ENCODE assay signal across 9 mouse cellular contexts in genomic region chr13:104061975-104062750, GRCm38 (mm10). TPM values are rescaled to one million over a fixed set of nuclear protein-coding genes. Genes with fewer than 3 reads are reported as not detected.
DNase-seq lines count a peak whose midpoint lies in the region; ATAC-seq lines count a peak whose summit lies in the region.
"Had no signal": no experiment of that assay in that cellular context is flagged by ENCODE, and none has a peak within 500 bp of the region (broad histone marks: within the 10 kb centered on the region; RNA-seq: fewer than 3 reads in every experiment).

No protein-coding gene starts in this region.

- peaks cover 18% of the 10 kb centered on the region for H3K4me1 ChIP-seq in forebrain, embryonic 10.5 days
- peaks cover 8% of the 10 kb centered on the region; the same call in 1 of the 2 replicates for H3K4me1 ChIP-seq in forebrain, embryonic 12.5 days
- H3K4me1 ChIP-seq in midbrain, embryonic 12.5 days = peaks cover 8% of the 10 kb centered on the region
- H3K4me1 ChIP-seq in midbrain, embryonic 11.5 days (ENCODE audit: control insufficient read depth, insufficient read depth, low read length) = no peaks in the 10 kb centered on the region
- H3K4me1 ChIP-seq in embryonic facial prominence, embryonic 10.5 days = peaks cover 28% of the 10 kb centered on the region

- ATAC-seq in forebrain, embryonic 12.5 days (ENCODE audit: low FRiP score) = no peak
- 0 out of 2 replicates have a peak, but pooled peaks have one; percentile 41 for ATAC-seq in midbrain, embryonic 12.5 days (ENCODE audit: low FRiP score, low read depth)
- no peak for ATAC-seq in midbrain, embryonic 11.5 days (ENCODE audit: low FRiP score)
- ATAC-seq: activated CD4-positive, CD25-positive, alpha-beta regulatory T cell, adult 4 months had no signal

- no peak overlapping the region for H3K4me3 ChIP-seq in forebrain, embryonic 10.5 days
- H3K4me3 ChIP-seq in forebrain, embryonic 12.5 days (replicated peaks) = no peak overlapping the region
- H3K4me3 ChIP-seq in midbrain, embryonic 12.5 days = no peak overlapping the region
- no peak overlapping the region for H3K4me3 ChIP-seq in midbrain, embryonic 11.5 days (ENCODE audit: low read depth, low read length)
- H3K4me3 ChIP-seq in embryonic facial prominence, embryonic 10.5 days = no peak overlapping the region

- 63% methylated on average over 2 of the region's 2 CpGs for WGBS in forebrain, embryonic 10.5 days
- WGBS in forebrain, embryonic 12.5 days = 47% methylated on average over 2 of the region's 2 CpGs
- 63% methylated on average over 2 of the region's 2 CpGs for WGBS in midbrain, embryonic 12.5 days
- WGBS in midbrain, embryonic 11.5 days = 75% methylated on average over 2 of the region's 2 CpGs
- WGBS in embryonic facial prominence, embryonic 10.5 days = 49% methylated on average over 2 of the region's 2 CpGs

- H3K36me3 ChIP-seq in forebrain, embryonic 10.5 days (replicated peaks) = peaks cover 16% of the 10 kb centered on the region
- peaks cover 9% of the 10 kb centered on the region for H3K36me3 ChIP-seq in forebrain, embryonic 12.5 days (replicated peaks)
- H3K36me3 ChIP-seq in midbrain, embryonic 12.5 days = peaks cover 7% of the 10 kb centered on the region
- H3K36me3 ChIP-seq in midbrain, embryonic 11.5 days (ENCODE audit: control insufficient read depth, insufficient read depth, low read length) = no peaks in the 10 kb centered on the region
- H3K36me3 ChIP-seq in embryonic facial prominence, embryonic 10.5 days (replicated peaks) = peaks cover 30% of the 10 kb centered on the region

- no peak overlapping the region for H3K4me2 ChIP-seq in forebrain, embryonic 12.5 days
- no peak overlapping the region for H3K4me2 ChIP-seq in midbrain, embryonic 12.5 days (replicated peaks)
- no peak overlapping the region for H3K4me2 ChIP-seq in midbrain, embryonic 11.5 days

- peak overlapping the region; percentile 48; the same call in 1 of the 2 replicates for H3K27ac ChIP-seq in forebrain, embryonic 10.5 days
- no peak overlapping the region for H3K27ac ChIP-seq in forebrain, embryonic 12.5 days
- no peak overlapping the region for H3K27ac ChIP-seq in midbrain, embryonic 12.5 days (replicated peaks)
- H3K27ac ChIP-seq in midbrain, embryonic 11.5 days (ENCODE audit: low read depth, low read length) = no peak overlapping the region
- peak overlapping the region; percentile 31; the same call in 1 of the 2 replicates for H3K27ac ChIP-seq in embryonic facial prominence, embryonic 10.5 days (replicated peaks)

- H3K9ac ChIP-seq in forebrain, embryonic 12.5 days = no peak overlapping the region
- no peak overlapping the region for H3K9ac ChIP-seq in midbrain, embryonic 12.5 days (replicated peaks)
- no peak overlapping the region for H3K9ac ChIP-seq in midbrain, embryonic 11.5 days (ENCODE audit: low read length)

- H3K9me3 ChIP-seq in forebrain, embryonic 10.5 days = no peaks in the 10 kb centered on the region
- no peaks in the 10 kb centered on the region for H3K9me3 ChIP-seq in forebrain, embryonic 12.5 days
- H3K9me3 ChIP-seq in midbrain, embryonic 12.5 days = no peaks in the 10 kb centered on the region
- H3K9me3 ChIP-seq in midbrain, embryonic 11.5 days (ENCODE audit: control insufficient read depth, low read length) = no peaks in the 10 kb centered on the region
- no peaks in the 10 kb centered on the region for H3K9me3 ChIP-seq in embryonic facial prominence, embryonic 10.5 days

- no peak for DNase-seq in forebrain, embryonic 10.5 days (ENCODE audit: extremely low spot score, low spot score)
- no peak for DNase-seq in midbrain, embryonic 11.5 days (ENCODE audit: low spot score, missing footprints)
- DNase-seq in embryonic facial prominence, embryonic 10.5 days (ENCODE audit: low spot score) = peak; percentile 29
- peak; percentile 40 for DNase-seq in lung, postnatal 10 days
- DNase-seq in thymus, postnatal 0 days (ENCODE audit: low spot score) = no peak
- no peak for DNase-seq in ovary, adult 18-20 months (ENCODE audit: low spot score)

- H3K27me3 ChIP-seq in forebrain, embryonic 10.5 days (ENCODE audit: poor library complexity, severe bottlenecking) = no peaks in the 10 kb centered on the region
- H3K27me3 ChIP-seq in forebrain, embryonic 12.5 days = no peaks in the 10 kb centered on the region
- H3K27me3 ChIP-seq in midbrain, embryonic 12.5 days = no peaks in the 10 kb centered on the region
- no peaks in the 10 kb centered on the region for H3K27me3 ChIP-seq in midbrain, embryonic 11.5 days (ENCODE audit: control insufficient read depth, insufficient read depth, low read length)
- no peaks in the 10 kb centered on the region for H3K27me3 ChIP-seq in embryonic facial prominence, embryonic 10.5 days (replicated peaks; ENCODE audit: low read depth, poor library complexity, severe bottlenecking)

RNA-seq across cellular contexts. Expression of gene Nln, which starts 47.3 kb away (rescaled TPM):
- 17.1 and 17.5 TPM in 2 replicates for polyA plus RNA-seq in forebrain, embryonic 10.5 days (2016; fragmentation: Nextera tagmentation; extraction: Ambion mirVana)
- 22.7 and 25.0 TPM in 2 replicates for polyA plus RNA-seq in forebrain, embryonic 12.5 days (2016; fragmentation: Nextera tagmentation; extraction: Ambion mirVana)
- polyA plus RNA-seq in midbrain, embryonic 12.5 days (2016; fragmentation: Nextera tagmentation; extraction: Ambion mirVana) = 27.4 and 28.0 TPM in 2 replicates
- polyA plus RNA-seq in midbrain, embryonic 11.5 days (2014; fragmentation: Nextera tagmentation; extraction: Ambion mirVana) = 23.5 and 23.9 TPM in 2 replicates
- 20.2 and 20.8 TPM in 2 replicates for polyA plus RNA-seq in embryonic facial prominence, embryonic 10.5 days (2016; fragmentation: Nextera tagmentation; extraction: Ambion mirVana)
- polyA plus RNA-seq in thymus, postnatal 0 days (2015; fragmentation: Nextera tagmentation; extraction: Ambion mirVana) = 7.3 and 7.9 TPM in 2 replicates

RNA-seq across cellular contexts. Expression of gene Sgtb, which starts 47.4 kb away (rescaled TPM):
- polyA plus RNA-seq in forebrain, embryonic 10.5 days (2016; fragmentation: Nextera tagmentation; extraction: Ambion mirVana) = 8.0 and 9.0 TPM in 2 replicates
- 21.8 and 22.1 TPM in 2 replicates for polyA plus RNA-seq in forebrain, embryonic 12.5 days (2016; fragmentation: Nextera tagmentation; extraction: Ambion mirVana)
- 26.8 and 27.1 TPM in 2 replicates for polyA plus RNA-seq in midbrain, embryonic 12.5 days (2016; fragmentation: Nextera tagmentation; extraction: Ambion mirVana)
- 27.0 and 28.0 TPM in 2 replicates for polyA plus RNA-seq in midbrain, embryonic 11.5 days (2014; fragmentation: Nextera tagmentation; extraction: Ambion mirVana)
- 7.9 and 8.1 TPM in 2 replicates for polyA plus RNA-seq in embryonic facial prominence, embryonic 10.5 days (2016; fragmentation: Nextera tagmentation; extraction: Ambion mirVana)
- polyA plus RNA-seq in thymus, postnatal 0 days (2015; fragmentation: Nextera tagmentation; extraction: Ambion mirVana) = 0.68 and 0.72 TPM in 2 replicates

Comparison
In these comparisons a context has a peak if more than half of its experiments do, and no peak if none do; other contexts are left out.
1. H3K27ac ChIP-seq: peak in forebrain, embryonic 10.5 days (single experiment) and embryonic facial prominence, embryonic 10.5 days (single experiment); none in forebrain, embryonic 12.5 days (single experiment), midbrain, embryonic 12.5 days (single experiment) and midbrain, embryonic 11.5 days (single experiment).
2. DNase-seq: peak in embryonic facial prominence, embryonic 10.5 days (single experiment) and lung, postnatal 10 days (single experiment); none in forebrain, embryonic 10.5 days (single experiment), midbrain, embryonic 11.5 days (single experiment), thymus, postnatal 0 days (single experiment) and ovary, adult 18-20 months (single experiment).